Mouse (Mus musculus): ENCODE results near the gene Fbxl5. TPM values are rescaled to one million over a fixed set of nuclear protein-coding genes. Genes with fewer than 3 reads are reported as not detected.

Fbxl5 gene
- polyA plus RNA-seq, 1 experiment: 41.8 TPM

DNA sequence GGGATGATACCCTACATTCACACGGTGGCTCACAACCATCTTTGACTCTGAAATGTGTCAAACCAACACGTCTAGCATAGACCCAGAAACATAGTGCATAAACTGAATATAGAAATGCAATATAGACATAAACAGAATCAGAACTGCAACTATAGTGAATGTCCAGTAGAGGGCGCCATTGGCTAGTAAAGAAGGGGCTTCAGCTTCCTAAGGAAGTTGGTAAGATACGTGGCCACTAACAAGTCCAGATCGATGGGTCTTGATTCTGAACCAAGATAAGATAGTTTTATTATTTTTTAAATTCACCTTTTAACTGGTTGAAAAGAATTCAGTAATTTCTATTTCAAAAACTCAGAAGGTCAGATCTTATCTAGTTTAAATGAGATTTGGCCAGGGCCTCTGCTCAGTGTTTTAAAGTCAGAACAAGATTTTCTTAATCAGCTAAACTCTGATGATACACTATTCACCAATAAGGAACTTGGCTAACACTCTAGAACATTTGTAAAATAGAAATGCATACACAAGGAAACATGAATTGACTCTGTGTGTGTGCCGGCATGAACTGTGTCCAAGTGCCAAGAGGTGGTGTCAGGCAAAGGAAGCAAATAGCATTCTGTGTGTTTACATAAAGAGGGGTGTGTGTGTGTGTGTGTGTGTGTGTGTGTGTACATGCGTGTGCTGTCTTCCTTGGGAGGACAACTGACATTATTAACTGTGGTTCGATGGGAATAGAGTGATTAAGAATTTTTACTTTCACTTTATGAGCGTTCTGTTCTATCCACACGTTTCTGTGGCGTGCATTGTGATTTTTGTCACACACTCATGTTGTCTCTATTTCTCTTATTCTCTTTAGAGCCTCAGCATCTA, 19.9 kb upstream of the Fbxl5 start:
- no peak overlapping the region for H3K27ac ChIP-seq (ENCODE audit: insufficient read depth, low read length)
- H3K4me1 ChIP-seq (ENCODE audit: control insufficient read depth, insufficient read depth, low read length): peaks cover 2% of the 10 kb centered on the region
- TF ChIP-seq POLR2A (IDR thresholded peaks at IDR 0.05; ENCODE audit: low read depth, low read length): no peak
- no peak for TF ChIP-seq CTCF (IDR thresholded peaks at IDR 0.05; ENCODE audit: borderline replicate concordance, insufficient read depth, low read length)
- no peak overlapping the region for H3K4me3 ChIP-seq (ENCODE audit: insufficient read depth, low read length)

DNA sequence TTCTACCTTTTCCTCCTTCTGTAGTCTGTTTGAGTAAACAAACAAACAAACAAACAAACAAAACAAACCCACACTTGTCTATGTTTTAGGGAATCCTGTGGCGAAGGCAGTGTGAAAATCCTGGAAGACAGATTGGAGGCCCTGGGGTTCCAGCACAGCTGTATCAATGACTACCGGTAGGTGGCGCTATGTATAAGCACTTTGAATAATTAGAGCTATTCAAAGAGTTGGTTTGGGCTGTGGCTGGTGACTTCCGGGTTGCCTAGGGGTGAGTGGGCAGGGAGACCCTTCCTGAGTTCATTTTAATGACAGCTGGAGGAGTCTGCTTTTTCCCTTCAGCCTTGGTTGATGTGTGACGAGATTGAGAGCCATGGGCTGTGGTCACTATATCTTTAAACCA, 15.9 kb upstream of the Fbxl5 start:
- Histone ChIP-seq H3K27ac (ENCODE audit: insufficient read depth, low read length) (no peak overlapping the region), H3K4me3 (ENCODE audit: insufficient read depth, low read length) (no peak overlapping the region), H3K4me1 (ENCODE audit: control insufficient read depth, insufficient read depth, low read length) (no peaks in the 10 kb centered on the region)
- TF ChIP-seq POLR2A (IDR thresholded peaks at IDR 0.05; ENCODE audit: low read depth, low read length): no peak
- TF ChIP-seq CTCF (IDR thresholded peaks at IDR 0.05; ENCODE audit: borderline replicate concordance, insufficient read depth, low read length): no peak

DNA sequence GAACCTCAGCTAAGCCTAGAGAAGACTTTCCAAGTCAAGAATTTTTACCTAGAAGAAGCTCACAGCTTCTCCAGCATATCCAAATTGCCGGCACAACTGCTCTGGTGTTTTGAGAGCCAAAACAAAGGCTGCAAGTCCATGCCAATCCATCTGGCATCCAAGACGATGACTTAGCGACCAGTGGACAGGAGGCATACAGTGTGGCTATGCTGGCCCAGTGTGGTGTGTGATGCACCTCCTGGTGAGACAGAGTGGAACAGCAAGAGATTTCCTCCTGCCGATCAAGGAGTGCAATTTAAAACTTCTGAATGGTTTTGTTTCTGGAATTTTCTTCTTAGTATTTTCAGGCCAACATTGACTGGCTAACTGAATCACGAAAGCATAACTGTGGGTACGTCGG, 15.2 kb upstream of the Fbxl5 start:
- peak; percentile 53; the same call in 1 of the 2 replicates for TF ChIP-seq CTCF (IDR thresholded peaks at IDR 0.05; ENCODE audit: borderline replicate concordance, insufficient read depth, low read length)
- no peak for TF ChIP-seq POLR2A (IDR thresholded peaks at IDR 0.05; ENCODE audit: low read depth, low read length)
- no peaks in the 10 kb centered on the region for H3K4me1 ChIP-seq (ENCODE audit: control insufficient read depth, insufficient read depth, low read length)
- no peak overlapping the region for H3K27ac ChIP-seq (ENCODE audit: insufficient read depth, low read length)
- H3K4me3 ChIP-seq (ENCODE audit: insufficient read depth, low read length): no peak overlapping the region

DNA sequence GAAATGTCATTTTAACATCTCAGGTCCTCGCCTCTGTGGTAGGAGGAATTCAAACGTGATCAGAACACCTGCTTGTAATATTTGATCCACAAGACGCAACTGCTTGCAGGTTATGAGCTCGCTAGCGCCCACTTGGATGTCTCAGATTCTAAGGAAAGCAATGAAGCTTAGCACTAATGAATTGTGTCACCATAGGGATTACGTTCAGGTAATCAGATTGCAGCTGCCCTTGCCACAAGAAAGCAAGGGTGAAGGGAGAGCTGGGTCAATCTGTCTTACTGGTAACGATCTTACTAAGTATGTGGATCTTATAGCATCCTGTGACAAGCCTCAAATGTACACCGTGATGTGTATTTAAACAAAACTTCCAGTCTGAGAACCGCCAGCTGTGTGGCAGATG, 5.9 kb upstream of the Fbxl5 start:
- TF ChIP-seq POLR2A (IDR thresholded peaks at IDR 0.05; ENCODE audit: low read depth, low read length) (no peak), CTCF (IDR thresholded peaks at IDR 0.05; ENCODE audit: borderline replicate concordance, insufficient read depth, low read length) (no peak)
- Histone ChIP-seq H3K4me3 (ENCODE audit: insufficient read depth, low read length) (no peak overlapping the region), H3K27ac (ENCODE audit: insufficient read depth, low read length) (no peak overlapping the region), H3K4me1 (ENCODE audit: control insufficient read depth, insufficient read depth, low read length) (no peaks in the 10 kb centered on the region)

DNA sequence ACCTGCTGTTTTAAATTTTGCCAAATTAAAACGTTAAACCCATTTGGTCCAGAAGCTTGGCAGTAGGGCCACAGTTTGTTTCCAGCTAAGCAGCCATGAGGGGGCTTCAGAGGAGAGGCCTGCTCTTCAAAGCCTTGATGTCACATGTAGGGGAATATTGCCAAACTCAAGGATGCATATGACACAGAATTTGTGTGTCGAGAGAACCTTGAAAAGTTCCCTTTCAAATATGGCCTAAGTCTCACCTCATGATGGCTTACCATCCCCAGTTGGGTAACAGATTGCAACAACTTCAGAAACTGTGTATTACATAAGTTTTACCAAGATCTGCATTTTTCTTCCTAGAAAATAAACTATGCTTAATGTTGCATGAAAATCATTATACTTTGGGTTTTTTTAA, 5.4 kb upstream of the Fbxl5 start:
- Histone ChIP-seq H3K4me1 (ENCODE audit: control insufficient read depth, insufficient read depth, low read length) (no peaks in the 10 kb centered on the region), H3K27ac (ENCODE audit: insufficient read depth, low read length) (no peak overlapping the region), H3K4me3 (ENCODE audit: insufficient read depth, low read length) (no peak overlapping the region)
- TF ChIP-seq POLR2A (IDR thresholded peaks at IDR 0.05; ENCODE audit: low read depth, low read length) (no peak), CTCF (IDR thresholded peaks at IDR 0.05; ENCODE audit: borderline replicate concordance, insufficient read depth, low read length) (no peak)

DNA sequence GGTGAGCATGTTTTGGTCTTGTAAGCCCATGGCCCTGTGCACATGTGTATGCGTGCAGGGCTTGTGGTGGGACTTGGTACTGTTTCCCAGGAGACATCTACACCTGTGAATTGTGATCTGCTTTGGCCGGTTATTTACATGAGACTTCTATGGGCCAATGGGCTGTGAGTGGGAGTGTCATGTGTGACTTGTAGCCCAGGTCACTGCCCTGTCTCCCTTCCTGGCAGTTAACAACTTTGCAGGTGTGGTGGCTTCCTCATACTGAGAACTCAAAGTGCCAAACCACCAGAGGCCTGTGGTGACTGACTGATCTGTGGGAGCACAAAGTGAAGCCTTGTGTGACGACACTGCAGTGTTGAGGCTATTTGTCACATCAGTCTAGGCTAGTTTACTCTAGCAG, 3.1 kb upstream of the Fbxl5 start:
- TF ChIP-seq CTCF (IDR thresholded peaks at IDR 0.05; ENCODE audit: borderline replicate concordance, insufficient read depth, low read length) (no peak), POLR2A (IDR thresholded peaks at IDR 0.05; ENCODE audit: low read depth, low read length) (no peak)
- Histone ChIP-seq H3K4me1 (ENCODE audit: control insufficient read depth, insufficient read depth, low read length) (0 out of 2 replicates have a peak, but pooled peaks cover 3% of the 10 kb centered on the region), H3K4me3 (ENCODE audit: insufficient read depth, low read length) (no peak overlapping the region), H3K27ac (ENCODE audit: insufficient read depth, low read length) (no peak overlapping the region)

DNA sequence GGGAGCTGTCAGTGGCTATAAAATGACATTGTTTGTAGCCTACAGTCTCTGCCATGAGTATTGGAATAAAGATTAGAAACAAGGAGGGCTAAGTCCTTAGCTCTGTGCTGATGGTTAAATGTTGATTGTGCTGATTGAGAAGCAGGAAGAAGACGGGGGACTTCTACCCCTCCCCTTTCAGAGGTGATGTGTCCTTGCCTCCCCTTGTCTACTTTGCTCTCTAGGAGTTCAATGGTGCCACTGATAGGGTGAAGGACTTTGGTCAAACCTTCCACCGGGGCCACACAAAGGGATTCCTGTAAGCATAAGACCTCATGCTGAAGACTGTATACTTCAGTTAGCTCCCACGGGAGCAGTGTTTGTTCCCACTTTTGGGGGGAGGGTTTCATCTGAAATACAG, 1.4 kb upstream of the Fbxl5 start:
- no peak overlapping the region for H3K27ac ChIP-seq (ENCODE audit: insufficient read depth, low read length)
- H3K4me3 ChIP-seq (ENCODE audit: insufficient read depth, low read length): no peak overlapping the region
- H3K4me1 ChIP-seq (ENCODE audit: control insufficient read depth, insufficient read depth, low read length): 0 out of 2 replicates have a peak, but pooled peaks cover 3% of the 10 kb centered on the region
- no peak for TF ChIP-seq CTCF (IDR thresholded peaks at IDR 0.05; ENCODE audit: borderline replicate concordance, insufficient read depth, low read length)
- TF ChIP-seq POLR2A (IDR thresholded peaks at IDR 0.05; ENCODE audit: low read depth, low read length): no peak

DNA sequence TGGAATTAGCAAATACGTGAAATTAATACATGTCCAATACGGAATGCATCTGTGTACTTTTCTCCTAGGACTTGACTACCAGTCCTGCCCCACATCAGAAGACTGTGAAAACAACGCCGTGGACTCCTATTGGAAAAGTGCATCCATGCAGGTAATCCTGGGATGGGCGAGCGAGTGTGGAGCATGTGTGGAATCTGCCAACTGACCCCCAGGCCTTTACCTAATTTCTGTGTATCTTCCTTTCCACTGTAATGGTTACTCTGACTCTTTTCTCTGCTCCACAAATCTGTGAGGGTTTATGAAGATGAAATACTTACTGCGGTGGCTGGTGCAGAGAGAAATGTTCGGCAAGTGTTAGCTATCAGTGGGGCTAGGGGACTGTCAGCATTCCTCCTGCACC, 761 bp upstream of the Fbxl5 start:
- TF ChIP-seq CTCF (IDR thresholded peaks at IDR 0.05; ENCODE audit: borderline replicate concordance, insufficient read depth, low read length) (no peak), POLR2A (IDR thresholded peaks at IDR 0.05; ENCODE audit: low read depth, low read length) (no peak)
- H3K4me3 ChIP-seq (ENCODE audit: insufficient read depth, low read length): no peak overlapping the region

DNA sequence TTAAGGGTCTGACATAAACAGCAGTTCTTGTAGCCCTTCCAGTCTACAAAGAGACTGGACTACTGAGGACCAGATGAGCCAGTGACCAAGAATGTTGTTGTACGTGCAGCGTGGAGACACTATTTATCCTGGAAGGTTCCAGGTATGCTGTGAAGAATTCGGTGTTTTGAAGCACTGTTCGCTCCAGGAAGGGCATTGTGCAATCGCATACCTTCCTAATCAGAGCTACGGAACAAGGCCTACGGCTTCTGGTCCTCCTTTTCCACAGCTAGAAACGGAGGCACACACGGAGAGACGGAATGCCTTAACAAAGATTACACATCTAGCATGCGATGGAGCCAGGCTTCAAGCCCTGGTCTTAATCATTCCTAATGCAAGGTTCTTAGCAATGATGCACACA, 653 bp downstream of the Fbxl5 start:
- H3K27ac ChIP-seq (ENCODE audit: insufficient read depth, low read length): no peak overlapping the region
- H3K4me1 ChIP-seq (ENCODE audit: control insufficient read depth, insufficient read depth, low read length): peaks cover 6% of the 10 kb centered on the region
- no peak overlapping the region for H3K4me3 ChIP-seq (ENCODE audit: insufficient read depth, low read length)
- TF ChIP-seq CTCF (IDR thresholded peaks at IDR 0.05; ENCODE audit: borderline replicate concordance, insufficient read depth, low read length) (no peak), POLR2A (IDR thresholded peaks at IDR 0.05; ENCODE audit: low read depth, low read length) (no peak)

More for the DNA sequence above, 761 bp upstream of the Fbxl5 start:
- Histone ChIP-seq H3K27ac (ENCODE audit: insufficient read depth, low read length) (no peak overlapping the region), H3K4me1 (ENCODE audit: control insufficient read depth, insufficient read depth, low read length) (peaks cover 5% of the 10 kb centered on the region)

DNA sequence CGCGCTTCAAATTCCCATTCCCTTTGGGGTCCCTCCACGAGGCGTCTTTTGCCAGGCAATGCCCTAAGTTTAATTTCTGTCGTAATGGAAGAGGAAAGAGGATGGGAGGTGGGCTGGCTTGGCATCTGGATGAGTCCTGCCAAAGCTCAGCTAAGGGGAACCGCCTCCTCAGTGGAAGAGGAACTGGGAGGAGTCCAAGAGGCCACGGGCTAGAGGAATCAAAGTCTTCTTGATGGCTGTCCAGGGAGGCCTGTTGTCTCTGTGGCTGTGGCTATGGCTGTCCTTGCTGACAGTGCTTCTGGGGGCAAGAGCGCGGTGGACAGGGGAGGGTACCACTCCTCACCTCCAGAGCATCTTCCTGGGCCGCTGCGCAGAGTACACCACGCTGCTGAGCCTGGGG, 2.7 kb downstream of the Fbxl5 start, which contains the start of gene Bst1:
Bst1 (plus strand) TSS at position 191 of the 400 bp plus-strand sequence.
- H3K4me1 ChIP-seq (ENCODE audit: control insufficient read depth, insufficient read depth, low read length): peaks cover 10% of the 10 kb centered on the region
- no peak within 1 kb of the TSS for H3K27ac ChIP-seq (ENCODE audit: insufficient read depth, low read length)
- no peak within 1 kb of the TSS for H3K4me3 ChIP-seq (ENCODE audit: insufficient read depth, low read length)
- TF ChIP-seq POLR2A (IDR thresholded peaks at IDR 0.05; ENCODE audit: low read depth, low read length) (no peak), CTCF (IDR thresholded peaks at IDR 0.05; ENCODE audit: borderline replicate concordance, insufficient read depth, low read length) (no peak)

Measured in embryonic fibroblast, embryonic 13.5 days (primary cell).